Mouse (Mus musculus): ENCODE measurements around the gene Ldb2.

Gene Ldb2

GRCm38 (mm10) chr5:44643079-44643478 lies 156.4 kb downstream of the Ldb2 start:
- DNase-seq = no peak

- DNase-seq = no peak
Observed at GRCm38 (mm10) chr5:44641060-44641459, 158.4 kb downstream of the Ldb2 start.

DNA sequence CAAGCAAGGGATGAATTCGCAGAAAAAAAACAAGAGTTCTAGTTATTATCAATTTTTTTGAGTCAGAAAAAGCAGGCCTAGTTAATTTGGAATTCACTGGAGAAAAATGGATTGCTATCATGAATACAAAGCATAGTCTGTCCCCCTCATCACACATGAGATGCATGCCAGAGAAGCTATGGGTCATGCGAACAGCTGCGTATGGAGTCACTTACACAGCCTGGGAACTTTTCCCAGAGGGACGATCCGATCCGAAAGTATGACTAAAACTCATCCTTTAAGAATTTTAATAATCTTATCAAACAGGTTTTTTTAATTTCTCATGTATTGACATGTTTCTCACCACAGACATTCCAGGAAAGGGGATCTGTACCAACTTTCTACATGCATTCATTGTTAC lies 163.9 kb downstream of the Ldb2 start:
- DNase-seq = no peak

GRCm38 (mm10) chr5:44629034-44629625 lies 170.3 kb downstream of the Ldb2 start:
- DNase-seq = no peak

DNA sequence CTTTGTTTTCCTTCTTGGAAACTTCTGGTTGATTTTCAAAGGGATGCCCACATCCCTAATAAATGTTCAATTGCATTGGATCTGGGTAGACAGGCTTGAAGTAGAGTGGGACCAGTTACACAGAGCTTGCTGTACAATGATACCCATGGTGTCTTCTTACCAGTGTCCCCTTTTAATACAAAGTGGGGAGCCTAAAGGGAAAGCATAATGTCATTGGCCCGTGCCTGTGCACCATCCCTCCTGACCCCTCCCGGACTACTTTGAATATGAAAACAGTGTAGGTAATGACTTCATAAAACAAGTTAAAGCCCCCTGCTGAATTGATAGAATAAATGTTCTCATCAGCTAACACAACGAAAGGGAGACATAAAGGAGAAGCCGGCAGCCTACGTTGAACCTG lies 172.0 kb downstream of the Ldb2 start:
- DNase-seq = no peak

DNA sequence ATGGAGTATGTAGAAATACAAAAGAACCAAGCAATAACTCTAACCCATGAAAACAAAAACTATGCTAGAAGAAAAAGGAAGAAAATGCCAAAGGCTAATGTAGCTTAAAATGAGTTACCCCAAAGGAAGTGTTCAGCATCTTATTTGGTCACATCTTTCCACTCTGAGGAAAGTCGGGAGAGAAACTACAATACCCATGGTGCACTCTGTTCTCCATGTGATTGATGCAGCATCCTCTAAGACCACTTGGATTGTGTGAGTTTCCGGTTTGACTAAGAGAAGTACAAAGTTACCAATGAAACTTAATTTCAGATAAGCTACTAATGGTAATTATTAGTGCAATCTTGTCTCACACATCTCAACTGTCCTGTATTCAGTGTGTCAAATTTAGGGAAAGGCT lies 172.6 kb downstream of the Ldb2 start:
- no peak for DNase-seq

- no peak for DNase-seq
Observed at GRCm38 (mm10) chr5:44626114-44626513, 173.4 kb downstream of the Ldb2 start.

DNA sequence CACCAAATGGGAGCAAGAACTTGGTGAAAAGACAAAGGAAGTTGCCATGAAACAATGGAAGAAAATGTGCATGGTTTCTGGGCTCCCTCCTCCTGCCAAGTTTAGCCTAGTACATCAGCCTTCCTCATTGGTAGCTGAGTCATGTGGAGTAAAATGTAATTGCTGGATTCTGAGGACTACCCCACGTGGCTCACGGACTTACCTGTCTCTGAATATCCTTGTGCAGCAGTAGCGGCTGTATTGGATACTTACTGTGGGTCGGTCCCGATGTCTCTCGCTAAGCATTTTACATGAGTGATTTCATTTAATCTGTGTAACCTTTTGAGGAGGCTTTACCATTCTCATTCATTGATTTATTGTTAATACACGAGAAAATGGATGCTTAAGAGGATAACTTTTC lies 183.8 kb downstream of the Ldb2 start:
- DNase-seq = no peak

DNA sequence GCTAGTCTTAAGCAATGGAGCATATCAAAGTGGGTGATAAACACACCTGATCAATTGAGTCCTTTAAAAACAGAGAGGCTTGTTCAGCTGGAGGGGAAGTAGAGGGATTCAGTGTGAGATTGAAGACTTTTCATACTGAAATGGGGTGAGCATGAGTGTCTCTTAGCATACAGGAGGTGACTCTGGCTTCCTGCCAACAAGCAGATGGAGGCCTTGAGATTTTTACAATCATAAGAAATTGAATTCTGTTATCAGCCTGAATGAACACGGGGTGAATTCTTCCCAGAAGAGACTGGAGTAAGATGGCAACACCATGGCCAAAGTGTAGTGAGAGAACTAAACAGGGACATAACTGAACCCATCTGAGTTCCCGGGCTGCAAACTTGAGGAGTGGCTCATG lies 190.6 kb downstream of the Ldb2 start:
- no peak for DNase-seq

GRCm38 (mm10) chr5:44601340-44601739 lies 198.1 kb downstream of the Ldb2 start:
- DNase-seq = no peak

DNA sequence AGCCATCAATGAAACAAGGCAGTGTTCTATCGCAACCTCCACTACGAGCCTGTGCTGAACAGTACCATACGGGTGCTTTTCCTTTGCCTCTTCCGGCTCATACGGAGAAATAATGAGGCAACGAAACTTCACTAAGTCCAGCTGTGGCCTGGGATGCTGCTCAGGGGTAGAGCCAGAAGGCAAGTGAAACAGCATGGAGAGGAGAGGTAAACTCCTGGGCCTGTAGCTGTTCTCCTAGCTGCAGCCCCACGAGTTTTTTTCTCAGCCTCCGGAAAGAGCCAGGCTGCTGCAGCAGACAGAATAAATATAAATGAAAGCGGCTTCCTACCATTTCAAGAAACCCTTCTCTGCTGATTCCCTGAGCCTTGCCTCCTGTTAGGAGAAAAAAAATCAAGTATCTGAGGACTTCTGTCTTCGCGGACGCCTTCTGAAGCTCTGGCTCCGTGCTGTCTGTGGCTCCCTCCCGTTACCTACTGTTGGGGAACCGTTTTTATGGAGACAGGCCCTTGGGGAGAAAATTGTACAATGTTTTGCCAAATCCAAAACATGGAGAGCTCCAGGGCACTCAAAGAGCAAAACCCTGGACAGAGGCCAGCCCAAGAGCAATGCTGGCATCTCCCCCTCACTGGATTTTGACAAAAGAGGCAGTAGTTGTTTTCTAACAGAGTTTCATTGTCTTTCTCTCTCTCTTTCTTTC lies 205.8 kb downstream of the Ldb2 start:
- no peak for DNase-seq

DNA sequence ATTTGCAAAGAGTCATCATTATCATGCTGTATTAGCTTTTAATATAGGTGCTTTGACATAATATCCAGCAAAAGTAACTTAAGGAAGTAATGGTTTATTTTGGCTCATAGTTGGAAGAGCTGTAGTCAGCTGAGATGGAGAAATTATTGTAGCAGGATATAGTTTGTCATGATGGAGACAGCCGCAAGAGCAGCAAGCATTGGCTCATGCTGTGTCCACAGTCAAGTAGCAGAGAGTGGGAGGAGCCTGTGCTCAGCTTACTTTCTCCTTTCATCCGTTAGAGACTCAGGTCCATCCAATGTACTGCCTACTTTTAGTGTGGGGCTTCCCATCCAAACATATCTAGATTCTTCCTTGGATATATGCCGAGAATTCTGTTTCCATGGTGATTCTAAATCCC lies 208.7 kb downstream of the Ldb2 start:
- no peak for DNase-seq

DNA sequence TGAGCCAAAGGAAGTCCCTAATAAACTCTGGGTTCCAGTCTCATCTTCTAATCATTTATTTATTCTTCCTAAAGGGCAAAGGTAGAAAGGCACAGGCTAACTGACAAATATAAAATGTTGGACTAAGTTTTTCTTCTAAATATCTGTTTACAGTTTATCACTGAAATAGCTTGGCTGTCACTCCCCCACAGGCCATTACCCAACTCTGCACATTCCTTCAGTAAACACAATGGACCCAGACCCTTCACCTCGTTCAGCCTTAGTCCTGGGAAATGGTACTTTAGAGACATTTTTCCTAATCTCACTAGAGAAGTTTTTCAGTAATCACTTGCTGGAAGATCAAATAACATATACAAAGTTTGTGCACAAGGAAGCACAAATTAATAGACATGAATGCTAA lies 210.2 kb downstream of the Ldb2 start:
- no peak for DNase-seq

DNA sequence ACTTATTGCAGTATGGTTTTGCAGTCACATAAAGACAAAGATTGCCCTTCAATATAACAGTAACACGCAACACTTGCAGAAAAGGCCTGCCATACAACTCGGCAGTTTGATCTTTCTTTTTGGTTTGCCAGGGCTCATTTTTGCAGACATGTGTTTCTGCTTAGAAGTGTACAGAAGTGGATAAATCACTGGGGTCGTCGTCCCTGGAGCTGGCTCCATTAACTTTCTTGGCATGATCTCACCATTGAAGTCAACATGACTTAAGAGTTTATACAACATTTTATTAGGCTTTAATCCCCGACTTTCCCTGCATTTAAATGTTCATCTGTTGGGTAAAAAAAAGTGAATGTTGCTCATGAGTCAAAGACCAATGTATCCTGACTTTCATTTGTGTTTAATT lies 212.9 kb downstream of the Ldb2 start:
- DNase-seq = no peak

DNA sequence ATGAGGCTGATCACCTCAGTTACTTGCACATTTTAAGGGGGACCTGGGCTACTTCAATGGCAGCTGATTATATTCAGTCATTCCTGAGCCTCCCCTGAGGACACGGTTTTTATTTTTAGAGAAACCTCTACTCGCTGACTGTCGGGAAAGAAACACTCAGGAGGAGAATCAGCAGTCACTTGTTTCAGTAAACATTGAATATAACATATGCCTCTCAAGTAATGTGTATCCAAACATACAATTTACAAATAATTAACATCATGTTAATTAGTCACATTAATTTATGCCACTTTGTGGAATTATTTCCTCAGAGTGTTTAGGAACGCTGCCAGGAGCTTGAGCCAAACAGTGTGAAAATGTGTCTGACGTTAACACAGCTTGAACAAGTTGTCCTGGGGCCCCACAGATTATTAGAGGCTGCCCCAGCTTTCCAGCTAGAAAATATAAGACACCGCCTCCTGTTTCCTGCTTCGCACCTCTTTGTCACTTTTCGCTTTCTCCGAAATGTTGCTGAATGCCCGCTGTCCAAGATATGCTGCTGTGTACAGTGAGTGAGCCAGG lies 219.5 kb downstream of the Ldb2 start:
- no peak for DNase-seq

GRCm38 (mm10) chr5:44576682-44577349 lies 222.7 kb downstream of the Ldb2 start:
- no peak for DNase-seq

GRCm38 (mm10) chr5:44574681-44575080 lies 224.8 kb downstream of the Ldb2 start:
- no peak for DNase-seq

GRCm38 (mm10) chr5:44553765-44554352 lies 245.6 kb downstream of the Ldb2 start:
- DNase-seq = no peak

- DNase-seq = no peak
Observed at GRCm38 (mm10) chr5:44553155-44553554, 246.3 kb downstream of the Ldb2 start.

DNA sequence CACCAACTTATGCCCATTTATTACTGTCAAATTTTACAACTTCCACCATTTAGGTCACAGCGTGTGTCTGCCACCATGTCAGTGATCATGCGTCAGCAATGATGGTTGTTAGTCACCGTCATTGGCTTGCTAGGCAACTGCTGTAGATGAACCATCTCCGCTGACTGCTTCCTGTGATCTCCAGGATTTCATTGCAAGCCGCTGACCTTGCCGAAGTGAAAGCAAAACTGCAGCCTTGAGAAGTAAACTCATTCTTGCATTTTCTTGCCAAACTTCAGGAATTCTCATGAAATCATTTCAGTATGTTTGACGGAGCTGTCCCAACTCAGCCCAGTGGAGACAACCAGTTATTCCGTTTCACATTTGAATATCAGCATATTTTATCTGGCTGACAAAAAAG lies 247.4 kb downstream of the Ldb2 start:
- no peak for DNase-seq

- DNase-seq = no peak
Observed at GRCm38 (mm10) chr5:44548468-44548867, 251.0 kb downstream of the Ldb2 start.

GRCm38 (mm10) chr5:44543472-44544132 lies 255.9 kb downstream of the Ldb2 start:
- no peak for DNase-seq

- DNase-seq = no peak
Observed at GRCm38 (mm10) chr5:44541748-44542147, 257.7 kb downstream of the Ldb2 start.

Measured in cerebellum, adult 9-10 months (tissue).